ENCODE assay signal across 8 mouse cellular contexts in genomic region chr9:45911673-45912072, GRCm38 (mm10). TPM values are rescaled to one million over a fixed set of nuclear protein-coding genes. Genes with fewer than 3 reads are reported as not detected.
A peak's percentile ranks its signal among the peaks of the same experiment; 100 is the strongest.
DNase-seq lines count a peak whose midpoint lies in the region; ATAC-seq lines count a peak whose summit lies in the region.

No protein-coding gene starts in this region.

- H3K27me3 ChIP-seq in forebrain, embryonic 14.5 days (replicated peaks; ENCODE audit: control insufficient read depth, insufficient read depth, low read length) = no peaks in the 10 kb centered on the region
- H3K27me3 ChIP-seq in forebrain, embryonic 12.5 days = no peaks in the 10 kb centered on the region
- H3K27me3 ChIP-seq in midbrain, embryonic 14.5 days (ENCODE audit: control insufficient read depth, insufficient read depth, low read length) = no peaks in the 10 kb centered on the region
- H3K27me3 ChIP-seq in midbrain, embryonic 16.5 days (ENCODE audit: control insufficient read depth, insufficient read depth, low read depth, low read length) = no peaks in the 10 kb centered on the region

- H3K9ac ChIP-seq in forebrain, embryonic 14.5 days (ENCODE audit: low read length) = no peak overlapping the region
- H3K9ac ChIP-seq in forebrain, embryonic 12.5 days = no peak overlapping the region
- no peak overlapping the region for H3K9ac ChIP-seq in midbrain, embryonic 14.5 days (replicated peaks; ENCODE audit: low read length)
- H3K9ac ChIP-seq in midbrain, embryonic 16.5 days (ENCODE audit: low read depth, low read length) = no peak overlapping the region

- no peak overlapping the region for H3K4me3 ChIP-seq in forebrain, embryonic 14.5 days (ENCODE audit: low read depth, low read length)
- H3K4me3 ChIP-seq in forebrain, embryonic 12.5 days (replicated peaks) = no peak overlapping the region
- H3K4me3 ChIP-seq in midbrain, embryonic 14.5 days (replicated peaks; ENCODE audit: low read depth, low read length) = no peak overlapping the region
- no peak overlapping the region for H3K4me3 ChIP-seq in midbrain, embryonic 16.5 days (ENCODE audit: low read depth, low read length)

- H3K4me2 ChIP-seq in forebrain, embryonic 14.5 days (ENCODE audit: low read length) = no peak overlapping the region
- H3K4me2 ChIP-seq in forebrain, embryonic 12.5 days = no peak overlapping the region
- no peak overlapping the region for H3K4me2 ChIP-seq in midbrain, embryonic 14.5 days (ENCODE audit: low read length)
- H3K4me2 ChIP-seq in midbrain, embryonic 16.5 days (ENCODE audit: low read length) = no peak overlapping the region

- no peak overlapping the region for H3K27ac ChIP-seq in forebrain, embryonic 14.5 days (ENCODE audit: low read depth, low read length)
- no peak overlapping the region for H3K27ac ChIP-seq in forebrain, embryonic 12.5 days
- no peak overlapping the region for H3K27ac ChIP-seq in midbrain, embryonic 14.5 days (replicated peaks; ENCODE audit: low read depth, low read length)
- H3K27ac ChIP-seq in midbrain, embryonic 16.5 days (ENCODE audit: low read length) = no peak overlapping the region

- H3K4me1 ChIP-seq in forebrain, embryonic 14.5 days (ENCODE audit: control insufficient read depth, insufficient read depth, low read length) = peaks cover 7% of the 10 kb centered on the region; the same call in 1 of the 2 replicates
- H3K4me1 ChIP-seq in forebrain, embryonic 12.5 days = peaks cover 11% of the 10 kb centered on the region
- H3K4me1 ChIP-seq in midbrain, embryonic 14.5 days (ENCODE audit: control insufficient read depth, insufficient read depth, low read length) = peaks cover 7% of the 10 kb centered on the region
- peaks cover 12% of the 10 kb centered on the region for H3K4me1 ChIP-seq in midbrain, embryonic 16.5 days (ENCODE audit: control insufficient read depth, insufficient read depth, low read length)

- 72% methylated on average over 1 of the region's 1 CpGs for WGBS in forebrain, embryonic 14.5 days
- WGBS in forebrain, embryonic 12.5 days = 74% methylated on average over 1 of the region's 1 CpGs
- 91% methylated on average over 1 of the region's 1 CpGs for WGBS in midbrain, embryonic 14.5 days
- 85% methylated on average over 1 of the region's 1 CpGs for WGBS in midbrain, embryonic 16.5 days

- peak; percentile 28 for DNase-seq in forebrain, embryonic 14.5 days (ENCODE audit: low spot score)
- peak; percentile 61 for DNase-seq in midbrain, embryonic 14.5 days
- peak; percentile 78 for DNase-seq in adrenal gland, adult 2 months
- peak; percentile 71 for DNase-seq in gastrocnemius, postnatal 10 days
- DNase-seq in lung, postnatal 10 days = peak; percentile 83
- peak; percentile 44 for DNase-seq in thymus, postnatal 0 days (ENCODE audit: low spot score)

- ATAC-seq in forebrain, embryonic 14.5 days = no peak
- no peak for ATAC-seq in forebrain, embryonic 12.5 days (ENCODE audit: low FRiP score)
- no peak for ATAC-seq in midbrain, embryonic 14.5 days (ENCODE audit: low FRiP score, low TSS enrichment)
- ATAC-seq in midbrain, embryonic 16.5 days = no peak

- peaks cover 70% of the 10 kb centered on the region for H3K36me3 ChIP-seq in forebrain, embryonic 14.5 days (ENCODE audit: control insufficient read depth, insufficient read depth, low read length)
- H3K36me3 ChIP-seq in forebrain, embryonic 12.5 days (replicated peaks) = peaks cover 75% of the 10 kb centered on the region
- peaks cover 79% of the 10 kb centered on the region for H3K36me3 ChIP-seq in midbrain, embryonic 14.5 days (ENCODE audit: control insufficient read depth, insufficient read depth, low read length)
- peaks cover 49% of the 10 kb centered on the region for H3K36me3 ChIP-seq in midbrain, embryonic 16.5 days (ENCODE audit: control insufficient read depth, insufficient read depth, low read length)

- H3K9me3 ChIP-seq in forebrain, embryonic 14.5 days (replicated peaks; ENCODE audit: control insufficient read depth, low read length) = no peaks in the 10 kb centered on the region
- H3K9me3 ChIP-seq in forebrain, embryonic 12.5 days = no peaks in the 10 kb centered on the region
- no peaks in the 10 kb centered on the region for H3K9me3 ChIP-seq in midbrain, embryonic 14.5 days (ENCODE audit: control insufficient read depth, low read length)
- H3K9me3 ChIP-seq in midbrain, embryonic 16.5 days (replicated peaks; ENCODE audit: control insufficient read depth, low read length, poor library complexity, severe bottlenecking) = no peaks in the 10 kb centered on the region

RNA-seq across cellular contexts. Expression of gene Rnf214, which starts 5.0 kb away (rescaled TPM):
- polyA plus RNA-seq in forebrain, embryonic 14.5 days (2014; fragmentation: Nextera tagmentation; extraction: Ambion mirVana) = 70.2 and 91.1 TPM in 2 replicates
- 92.3 and 96.8 TPM in 2 replicates for polyA plus RNA-seq in forebrain, embryonic 12.5 days (2016; fragmentation: Nextera tagmentation; extraction: Ambion mirVana)
- 97.4 and 121 TPM in 2 replicates for polyA plus RNA-seq in midbrain, embryonic 14.5 days (2014; fragmentation: Nextera tagmentation; extraction: Ambion mirVana)
- polyA plus RNA-seq in midbrain, embryonic 16.5 days (2015; fragmentation: Nextera tagmentation; extraction: Ambion mirVana) = 97.9 and 118 TPM in 2 replicates
- total RNA-seq in adrenal gland, adult 2 months (2021) = 10 to 100 TPM; 37.4 to 48.5 TPM
- 15.8 and 17.6 TPM in 2 replicates for polyA plus RNA-seq in adrenal gland, adult 2 months (2012; rRNA removed)
- total RNA-seq in gastrocnemius, postnatal 10 days (2021) = 10 to 100 TPM; 26.8 to 31.6 TPM
- 27.0 and 35.6 TPM in 2 replicates for polyA plus RNA-seq in thymus, postnatal 0 days (2015; fragmentation: Nextera tagmentation; extraction: Ambion mirVana)

RNA-seq across cellular contexts. Expression of gene Pcsk7, which starts 5.4 kb away (rescaled TPM):
- polyA plus RNA-seq in forebrain, embryonic 14.5 days (2014; fragmentation: Nextera tagmentation; extraction: Ambion mirVana) = 13.6 and 16.2 TPM in 2 replicates
- 21.7 TPM in 2 replicates for polyA plus RNA-seq in forebrain, embryonic 12.5 days (2016; fragmentation: Nextera tagmentation; extraction: Ambion mirVana)
- 15.5 and 17.4 TPM in 2 replicates for polyA plus RNA-seq in midbrain, embryonic 14.5 days (2014; fragmentation: Nextera tagmentation; extraction: Ambion mirVana)
- polyA plus RNA-seq in midbrain, embryonic 16.5 days (2015; fragmentation: Nextera tagmentation; extraction: Ambion mirVana) = 22.6 and 25.4 TPM in 2 replicates
- total RNA-seq in adrenal gland, adult 2 months (2021) = 10 to 100 TPM; 20.8 to 30.0 TPM
- polyA plus RNA-seq in adrenal gland, adult 2 months (2012; rRNA removed) = 18.4 and 28.0 TPM in 2 replicates
- total RNA-seq in gastrocnemius, postnatal 10 days (2021) = 10 to 100 TPM; 13.3 to 17.3 TPM
- 24.2 and 31.3 TPM in 2 replicates for polyA plus RNA-seq in thymus, postnatal 0 days (2015; fragmentation: Nextera tagmentation; extraction: Ambion mirVana)

RNA-seq across cellular contexts. Expression of gene Tagln, which starts 24.2 kb away (rescaled TPM):
- polyA plus RNA-seq in forebrain, embryonic 14.5 days (2014; fragmentation: Nextera tagmentation; extraction: Ambion mirVana) = 4.2 and 5.3 TPM in 2 replicates
- polyA plus RNA-seq in forebrain, embryonic 12.5 days (2016; fragmentation: Nextera tagmentation; extraction: Ambion mirVana) = 10.4 and 16.7 TPM in 2 replicates
- 1.6 and 3.3 TPM in 2 replicates for polyA plus RNA-seq in midbrain, embryonic 14.5 days (2014; fragmentation: Nextera tagmentation; extraction: Ambion mirVana)
- 3.1 and 5.5 TPM in 2 replicates for polyA plus RNA-seq in midbrain, embryonic 16.5 days (2015; fragmentation: Nextera tagmentation; extraction: Ambion mirVana)
- total RNA-seq in adrenal gland, adult 2 months (2021) = 100 to 1,000 TPM in 1 of 2 experiments, 10 to 100 TPM in 1; 80.8 to 268 TPM
- polyA plus RNA-seq in adrenal gland, adult 2 months (2012; rRNA removed) = 59.9 and 80.9 TPM in 2 replicates
- total RNA-seq in gastrocnemius, postnatal 10 days (2021) = 10 to 100 TPM; 53.6 to 64.6 TPM
- 13.0 and 16.2 TPM in 2 replicates for polyA plus RNA-seq in thymus, postnatal 0 days (2015; fragmentation: Nextera tagmentation; extraction: Ambion mirVana)

RNA-seq across cellular contexts. Expression of gene Sidt2, which starts 43.4 kb away (rescaled TPM):
- 24.5 and 30.9 TPM in 2 replicates for polyA plus RNA-seq in forebrain, embryonic 14.5 days (2014; fragmentation: Nextera tagmentation; extraction: Ambion mirVana)
- 26.8 and 30.7 TPM in 2 replicates for polyA plus RNA-seq in forebrain, embryonic 12.5 days (2016; fragmentation: Nextera tagmentation; extraction: Ambion mirVana)
- 40.3 and 40.5 TPM in 2 replicates for polyA plus RNA-seq in midbrain, embryonic 14.5 days (2014; fragmentation: Nextera tagmentation; extraction: Ambion mirVana)
- polyA plus RNA-seq in midbrain, embryonic 16.5 days (2015; fragmentation: Nextera tagmentation; extraction: Ambion mirVana) = 44.7 and 50.0 TPM in 2 replicates
- 100 to 1,000 TPM; 138 to 351 TPM for total RNA-seq in adrenal gland, adult 2 months (2021)
- polyA plus RNA-seq in adrenal gland, adult 2 months (2012; rRNA removed) = 942 and 1,575 TPM in 2 replicates
- 10 to 100 TPM; 57.8 to 58.2 TPM for total RNA-seq in gastrocnemius, postnatal 10 days (2021)
- 58.0 and 64.2 TPM in 2 replicates for polyA plus RNA-seq in thymus, postnatal 0 days (2015; fragmentation: Nextera tagmentation; extraction: Ambion mirVana)

Comparison
In these comparisons a context has a peak if more than half of its experiments do, and no peak if none do; other contexts are left out.
1. DNase-seq: peak in every context shown above with its lines; median percentile 83 in lung, postnatal 10 days; 78 in adrenal gland, adult 2 months; 71 in gastrocnemius, postnatal 10 days; 61 in midbrain, embryonic 14.5 days; 44 in thymus, postnatal 0 days; 28 in forebrain, embryonic 14.5 days.